Mouse (Mus musculus) liver, postnatal 0 days (tissue): ENCODE results near the gene Josd1. TPM values are rescaled to one million over a fixed set of nuclear protein-coding genes. Genes with fewer than 3 reads are reported as not detected.

Experiments used
- ATAC-seq: fragments of 200-750 bp; cut with Nextera tagmentation; 2 replicates; pipeline ENCODE4 v1.8.0; 2017; ENCODE audit warnings: mild to moderate bottlenecking, moderate library complexity
- DNase-seq: peaks from one replicate; pipeline ENCODE4 v3.0.0-alpha.2; 2016
- H3K27ac ChIP-seq: fragments of 300-500 bp; sonication (generic); 2 replicates; pipeline ENCODE4 v1.5.1; 2014; ENCODE audit warnings: antibody characterized with exemption, moderate library complexity, mild to moderate bottlenecking, low read depth
- H3K27me3 ChIP-seq: fragments of 300-500 bp; sonication (generic); 2 replicates; pipeline ENCODE4 v1.6.1; 2014; ENCODE audit warnings: low read length, control low read depth, mixed read lengths; ENCODE audit not compliant: insufficient read depth
- H3K36me3 ChIP-seq: fragments of 300-500 bp; sonication (generic); replicated peaks from 2 replicates; pipeline ENCODE4 v1.6.1; 2014; ENCODE audit warnings: mild to moderate bottlenecking, control low read depth, low read length, moderate library complexity, mixed read lengths; ENCODE audit not compliant: insufficient read depth
- H3K4me1 ChIP-seq: fragments of 300-500 bp; sonication (generic); 2 replicates; pipeline ENCODE4 v1.6.1; 2014; ENCODE audit warnings: antibody characterized with exemption, mild to moderate bottlenecking, control low read depth; ENCODE audit not compliant: insufficient read depth
- H3K4me2 ChIP-seq: fragments of 300-500 bp; sonication (generic); 2 replicates; pipeline ENCODE4 v1.6.1; 2014; ENCODE audit warnings: low read depth, mild to moderate bottlenecking, low read length, moderate library complexity, mixed read lengths
- H3K4me3 ChIP-seq: fragments of 300-500 bp; sonication (generic); 2 replicates; pipeline ENCODE4 v1.5.1; 2014; ENCODE audit warnings: low read depth, low read length
- H3K9ac ChIP-seq: fragments of 300-500 bp; sonication (generic); replicated peaks from 2 replicates; pipeline ENCODE4 v1.6.1; 2014; ENCODE audit warnings: mild to moderate bottlenecking, moderate library complexity
- H3K9me3 ChIP-seq: fragments of 300-500 bp; sonication (generic); 2 replicates; pipeline ENCODE4 v1.6.1; 2016; ENCODE audit warnings: mild to moderate bottlenecking, control low read depth, low read length, mixed read lengths
- CTCF ChIP-seq: sonication (generic); IDR thresholded peaks from 2 replicates; pipeline ENCODE4 v1.5.1; 2016; ENCODE audit warnings: antibody characterized with exemption, low read depth
- EP300 ChIP-seq: IDR thresholded peaks from 2 replicates; pipeline ENCODE4 v1.6.1; 2016; ENCODE audit warnings: antibody characterized with exemption, low read depth, mild to moderate bottlenecking
- WGBS: fragments of 180-500 bp; shearing (Covaris S2); extraction: QIAGEN DNeasy Blood & Tissue Kit; methylation state at CpG from one replicate; pipeline ENCODE4 v1.1.7; 2014; ENCODE audit not compliant: insufficient replicate concordance; 5-methylcytosine and 5-hydroxymethylcytosine counted together
- polyA plus RNA-seq: library from polyadenylated mRNA; unstranded; fragments of >200 nt; fragmentation: Nextera tagmentation; extraction: Ambion mirVana; gene quantifications from 2 replicates; pipeline ENCODE4 v1.2.1, GENCODE M21; 2015

Josd1 gene
- polyA plus RNA-seq, 1 experiment from 2014 or later, result 13.3 TPM

- DNase-seq (no peak), ATAC-seq (0 out of 2 replicates have a peak, but pooled peaks have one; percentile 1)
- Histone ChIP-seq H3K9ac (no peak overlapping the region), H3K9me3 (no peaks in the 10 kb centered on the region), H3K27ac (peak overlapping the region; percentile 88), H3K4me1 (peaks cover 61% of the 10 kb centered on the region), H3K27me3 (no peaks in the 10 kb centered on the region), H3K4me3 (peak overlapping the region; percentile 93; the same call in 1 of the 2 replicates), H3K4me2 (peak overlapping the region; percentile 99), H3K36me3 (peaks cover 24% of the 10 kb centered on the region)
- WGBS, result 28% methylated on average over 3 of the region's 3 CpGs
- TF ChIP-seq EP300, result peak; percentile 86
- TF ChIP-seq CTCF, result no peak
Observed at GRCm38 (mm10) chr15:79695516-79695915, 7.8 kb upstream of the Josd1 start.

GRCm38 (mm10) chr15:79694512-79694911 is 6.8 kb upstream of the Josd1 start:
- DNase-seq (peak; percentile 48), ATAC-seq (no peak)
- TF ChIP-seq CTCF, result no peak
- TF ChIP-seq EP300, result peak; percentile 76
- Histone ChIP-seq H3K9me3 (no peaks in the 10 kb centered on the region), H3K9ac (peak overlapping the region; percentile 67), H3K36me3 (peaks cover 24% of the 10 kb centered on the region), H3K27ac (peak overlapping the region; percentile 88), H3K4me2 (peak overlapping the region; percentile 99), H3K4me1 (peaks cover 67% of the 10 kb centered on the region), H3K4me3 (peak overlapping the region; percentile 93), H3K27me3 (no peaks in the 10 kb centered on the region)
- WGBS, result 33% methylated on average over 4 of the region's 4 CpGs

DNA sequence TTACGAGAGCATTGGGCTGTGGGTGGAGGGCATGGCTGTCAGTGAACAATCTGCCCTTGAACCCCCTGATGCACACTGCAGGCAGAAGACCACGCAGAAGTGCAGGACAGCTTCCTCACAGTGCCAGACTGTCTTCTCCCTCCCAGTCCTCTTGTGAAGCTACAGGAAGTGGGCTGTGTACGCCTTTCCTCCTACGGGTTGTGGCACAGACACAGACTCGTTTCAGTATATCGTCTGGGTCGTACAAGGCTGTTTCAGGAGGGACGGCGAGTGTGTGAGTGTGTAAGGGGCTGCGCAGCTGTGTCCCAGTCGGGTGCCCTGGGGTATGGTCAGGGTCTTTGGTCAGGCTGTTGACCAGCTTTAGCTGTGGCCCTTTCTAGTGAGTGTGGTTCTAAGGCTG is 6.0 kb upstream of the Josd1 start:
- DNase-seq, result peak; percentile 48
- 22% methylated on average over 11 of the region's 11 CpGs for WGBS
- no peaks in the 10 kb centered on the region for H3K27me3 ChIP-seq
- peak overlapping the region; percentile 67 for H3K9ac ChIP-seq
- H3K4me1 ChIP-seq, result peaks cover 72% of the 10 kb centered on the region
- peaks cover 19% of the 10 kb centered on the region for H3K36me3 ChIP-seq
- peak overlapping the region; percentile 99 for H3K4me2 ChIP-seq
- H3K4me3 ChIP-seq, result peak overlapping the region; percentile 93
- no peak for ATAC-seq
- no peak for TF ChIP-seq CTCF
- TF ChIP-seq EP300, result no peak
- no peaks in the 10 kb centered on the region for H3K9me3 ChIP-seq
- H3K27ac ChIP-seq, result peak overlapping the region; percentile 88

GRCm38 (mm10) chr15:79692334-79692733 is 4.6 kb upstream of the Josd1 start:
- Histone ChIP-seq H3K36me3 (peaks cover 19% of the 10 kb centered on the region), H3K4me3 (peak overlapping the region; percentile 93), H3K27me3 (no peaks in the 10 kb centered on the region), H3K27ac (peak overlapping the region; percentile 44; the same call in 1 of the 2 replicates), H3K4me1 (peaks cover 70% of the 10 kb centered on the region), H3K9ac (peak overlapping the region; percentile 93), H3K9me3 (no peaks in the 10 kb centered on the region), H3K4me2 (peak overlapping the region; percentile 99)
- TF ChIP-seq CTCF (no peak), EP300 (no peak)
- DNase-seq (no peak), ATAC-seq (no peak)
- WGBS, result 75% methylated on average over 5 of the region's 5 CpGs

GRCm38 (mm10) chr15:79691023-79691508 is 3.3 kb upstream of the Josd1 start:
- ATAC-seq, result no peak
- H3K4me1 ChIP-seq, result peaks cover 61% of the 10 kb centered on the region

DNA sequence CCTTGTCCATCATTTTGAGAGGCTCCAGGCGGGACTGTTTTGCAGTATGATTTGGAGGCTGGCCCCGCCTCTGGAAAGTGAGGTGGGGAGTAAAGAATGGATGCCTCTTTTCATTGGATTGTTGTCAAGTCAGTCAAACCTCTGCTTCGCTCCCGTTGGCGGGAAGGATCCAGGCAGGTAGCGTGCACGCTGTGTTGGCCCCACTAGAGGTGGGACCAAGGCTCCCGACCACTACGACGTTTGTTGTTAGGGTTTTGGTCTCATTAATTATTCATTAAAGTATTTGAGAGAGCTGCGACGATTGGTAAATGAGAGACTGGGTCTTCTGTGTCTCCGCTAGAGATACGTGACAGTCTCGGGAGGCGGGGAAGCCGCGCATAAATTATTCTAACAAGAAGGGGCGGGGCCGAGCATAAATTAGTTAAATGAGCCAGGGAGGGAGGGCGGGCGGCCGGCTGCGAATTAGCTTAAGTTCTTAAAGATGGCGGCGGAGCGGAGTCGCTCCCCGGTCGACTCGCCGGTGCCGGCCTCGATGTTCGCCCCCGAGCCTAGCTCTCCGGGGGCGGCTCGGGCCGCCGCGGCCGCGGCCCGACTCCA is 2.8 kb upstream of the Josd1 start, which contains the start of gene Gtpbp1:
Gtpbp1 (plus strand) TSS at position 420 of the 597 bp plus-strand sequence.
- H3K4me1 ChIP-seq, result peaks cover 62% of the 10 kb centered on the region

More at GRCm38 (mm10) chr15:79691023-79691508, 3.3 kb upstream of the Josd1 start:
- no peak for TF ChIP-seq CTCF
- no peak for TF ChIP-seq EP300
- under 1% methylated on average over 40 of the region's 53 CpGs for WGBS
- DNase-seq, result no peak
- Histone ChIP-seq H3K9ac (peak overlapping the region; percentile 93), H3K36me3 (peaks cover 11% of the 10 kb centered on the region; the same call in 1 of the 2 replicates), H3K4me2 (peak overlapping the region; percentile 99), H3K4me3 (peak overlapping the region; percentile 93), H3K27ac (peak overlapping the region; percentile 91), H3K9me3 (no peaks in the 10 kb centered on the region), H3K27me3 (no peaks in the 10 kb centered on the region)

More for the DNA sequence above, 2.8 kb upstream of the Josd1 start, which contains the start of gene Gtpbp1:
- peak within 1 kb of the TSS; percentile 91 for H3K27ac ChIP-seq
- no peak for TF ChIP-seq CTCF
- TF ChIP-seq EP300, result peak; percentile 76; the same call in 1 of the 2 replicates
- ATAC-seq (peak; percentile 87), DNase-seq (peak; percentile 95)
- no peaks in the 10 kb centered on the region for H3K27me3 ChIP-seq
- H3K9ac ChIP-seq, result peak within 1 kb of the TSS; percentile 93
- peaks cover 8% of the 10 kb centered on the region; the same call in 1 of the 2 replicates for H3K36me3 ChIP-seq
- WGBS, result under 1% methylated on average over 43 of the region's 45 CpGs
- peak within 1 kb of the TSS; percentile 93 for H3K4me3 ChIP-seq
- peak within 1 kb of the TSS; percentile 99 for H3K4me2 ChIP-seq
- no peaks in the 10 kb centered on the region for H3K9me3 ChIP-seq
